Mouse (Mus musculus): ENCODE results near the gene Tomm6. TPM values are rescaled to one million over a fixed set of nuclear protein-coding genes. Genes with fewer than 3 reads are reported as not detected.

Gene Tomm6
- 431 and 452 TPM in 2 replicates for polyA plus RNA-seq (2015; fragmentation: Nextera tagmentation; extraction: Ambion mirVana)

GRCm38 (mm10) chr17:47688344-47688607 is at the start of gene Tomm6:
Tomm6 (minus strand) TSS chr17:47688386.
- no peak for DNase-seq (ENCODE audit: low spot score)

DNA sequence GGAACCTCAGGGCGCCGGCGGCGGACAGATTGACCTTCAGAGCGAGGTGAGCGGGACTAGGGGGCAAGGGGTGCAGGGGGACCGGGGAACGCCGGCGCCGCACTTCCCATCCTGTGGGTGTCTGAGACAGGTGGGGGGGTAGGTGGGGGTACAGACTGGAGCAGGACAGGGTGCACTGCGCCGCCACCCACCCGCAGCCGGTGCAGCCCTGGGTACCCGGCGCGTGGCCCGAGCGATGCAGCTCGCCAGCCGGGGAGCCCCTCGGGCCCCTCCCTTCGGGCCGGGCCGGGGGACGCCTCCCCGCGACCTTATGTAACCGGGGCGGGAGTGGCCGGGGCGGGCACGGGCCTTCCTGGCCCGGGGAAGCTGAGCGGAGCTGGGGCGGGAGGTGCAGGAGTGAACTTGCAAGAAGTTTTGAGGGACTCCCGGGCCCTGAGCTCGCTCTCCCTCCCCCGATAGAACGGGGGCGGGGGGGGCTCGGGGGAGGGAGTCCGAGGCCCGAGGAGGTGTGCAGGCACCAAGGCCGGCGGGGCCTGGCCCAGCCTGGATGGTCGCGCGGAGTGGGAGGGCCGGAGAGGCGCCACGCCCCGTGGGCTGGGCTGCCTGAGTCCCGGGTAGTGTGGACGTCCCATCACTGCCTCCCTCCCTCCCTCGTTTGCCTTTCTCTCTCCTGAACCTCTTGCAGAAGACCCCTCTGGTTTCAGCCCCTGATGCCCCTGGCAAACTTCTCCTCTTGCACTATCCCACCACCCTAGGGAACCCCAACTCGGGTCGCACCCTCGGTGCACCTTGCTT is 49.3 kb upstream of the Tomm6 start:
- peak; percentile 46 for DNase-seq (ENCODE audit: low spot score)

- peak; percentile 94 for DNase-seq (ENCODE audit: low spot score)
These were observed 48.7 kb upstream of the Tomm6 start, which contains the start of gene Tfeb for GRCm38 (mm10) chr17:47736856-47737255. Tfeb (plus strand) TSS chr17:47737030.

DNA sequence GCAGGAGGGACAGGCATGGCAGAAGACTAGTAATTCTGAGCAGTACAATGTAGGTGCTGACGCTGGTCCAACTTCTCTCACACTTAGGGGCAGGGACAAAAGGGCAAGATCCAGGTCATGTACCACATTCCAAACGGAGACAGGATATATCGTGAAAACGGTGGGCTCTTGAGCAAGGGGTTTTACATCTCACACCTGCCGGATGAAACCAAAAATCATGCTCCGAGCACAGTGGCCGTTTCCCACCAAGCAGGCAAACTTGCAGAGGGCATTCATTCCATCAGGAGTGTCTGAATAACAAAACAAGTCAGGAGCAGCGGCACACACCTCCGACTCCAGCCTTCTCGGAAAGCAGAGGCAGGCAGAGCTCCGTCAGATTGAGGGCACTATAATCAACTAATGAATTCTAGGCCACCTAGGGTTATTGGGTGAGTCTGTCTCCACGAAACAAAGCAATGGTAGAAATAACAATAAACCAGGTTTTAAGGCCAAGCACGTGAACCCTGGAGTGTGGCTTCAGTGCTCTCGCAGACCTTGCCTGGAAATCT is 47.4 kb upstream of the Tomm6 start:
- DNase-seq (ENCODE audit: low spot score): no peak

DNA sequence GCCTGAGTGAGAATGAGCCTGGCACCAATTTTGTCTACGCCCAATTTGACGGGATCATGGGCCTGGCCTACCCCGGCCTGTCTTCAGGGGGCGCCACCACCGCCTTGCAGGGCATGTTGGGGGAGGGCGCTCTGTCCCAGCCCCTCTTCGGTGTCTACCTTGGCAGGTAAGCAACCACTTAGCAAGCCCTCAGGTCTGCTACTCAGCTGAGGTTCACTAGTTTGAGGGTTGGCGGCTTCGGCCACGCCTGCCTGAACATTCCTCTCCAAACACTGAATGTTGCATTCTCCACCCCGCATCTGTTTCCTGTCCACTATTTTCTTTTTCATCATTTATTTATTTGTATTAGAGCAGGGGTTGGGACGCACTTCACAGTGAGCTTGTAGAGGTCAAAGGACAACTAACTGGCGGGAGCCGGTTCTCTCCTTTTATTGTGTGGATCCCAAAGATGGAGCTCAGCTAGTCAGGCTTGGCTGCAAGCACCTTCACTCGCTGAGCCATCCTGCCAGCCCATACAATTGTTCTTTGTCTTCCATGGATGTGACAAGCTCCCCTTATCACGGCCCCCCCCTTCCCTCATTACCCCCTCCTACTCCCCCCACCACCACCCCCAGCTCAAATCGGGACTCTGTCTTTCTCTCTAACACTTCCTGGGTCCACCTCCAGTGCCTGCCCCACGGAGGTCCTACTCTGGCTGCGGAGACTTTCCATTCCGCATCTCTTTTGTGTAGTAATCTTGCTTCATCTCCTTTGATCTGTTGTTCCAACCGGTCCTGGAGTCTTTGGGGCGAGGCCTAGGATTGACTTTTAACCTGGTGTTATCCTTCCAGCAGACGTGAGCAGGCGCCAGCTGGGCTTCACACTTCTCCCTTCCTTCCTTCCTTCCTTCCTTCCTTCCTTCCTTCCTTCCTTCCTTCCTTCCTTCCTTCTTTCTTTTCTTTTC is 42.7 kb upstream of the Tomm6 start:
- no peak for DNase-seq (ENCODE audit: low spot score)

GRCm38 (mm10) chr17:47726566-47726965 is 38.4 kb upstream of the Tomm6 start, which contains the start of gene Pgc:
Pgc (plus strand) TSS chr17:47726842.
- DNase-seq (ENCODE audit: low spot score): no peak

DNA sequence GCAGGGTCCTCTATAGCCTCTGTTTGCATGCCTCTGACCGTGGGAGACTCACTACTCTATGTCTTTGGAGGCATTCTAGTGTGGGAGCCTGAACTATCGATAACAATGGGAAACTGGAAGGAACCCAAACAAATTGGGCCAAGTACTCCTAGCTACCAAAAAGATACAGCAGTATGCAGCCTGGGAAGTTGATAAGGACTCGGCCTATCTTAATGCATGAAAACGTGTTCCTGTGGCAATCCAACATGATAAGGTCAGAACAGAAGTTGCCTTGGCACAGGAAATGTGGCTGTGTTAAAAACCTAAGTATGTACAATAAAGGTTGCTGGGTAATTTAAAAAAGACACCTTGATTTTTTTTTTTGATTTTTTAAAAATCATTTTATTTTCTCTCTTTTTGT is 33.0 kb upstream of the Tomm6 start:
- no peak for DNase-seq (ENCODE audit: low spot score)

DNA sequence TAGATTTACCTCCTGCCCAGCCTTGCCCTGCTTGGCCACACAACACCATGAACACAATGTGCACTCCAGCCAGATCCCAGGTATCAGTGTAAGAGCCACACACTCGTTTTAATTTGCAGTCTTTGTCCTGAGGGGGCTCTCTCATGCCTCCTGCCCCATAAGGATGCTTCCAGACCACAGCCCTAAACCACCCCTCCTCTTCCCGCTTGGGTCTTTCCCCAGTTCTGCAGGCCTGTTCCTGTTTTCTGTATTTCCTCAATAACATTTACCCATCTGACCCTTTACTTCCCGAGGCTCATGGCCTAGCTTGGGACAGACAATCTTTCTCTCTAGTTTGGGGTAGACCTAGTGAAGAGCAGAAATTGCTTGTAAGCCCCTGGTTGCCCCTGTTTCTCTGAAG is 26.9 kb upstream of the Tomm6 start:
- DNase-seq (ENCODE audit: low spot score): no peak

GRCm38 (mm10) chr17:47712889-47713571 is 24.8 kb upstream of the Tomm6 start:
- no peak for DNase-seq (ENCODE audit: low spot score)

- DNase-seq (ENCODE audit: low spot score): no peak
These were observed 23.7 kb upstream of the Tomm6 start for GRCm38 (mm10) chr17:47711883-47712282.

DNA sequence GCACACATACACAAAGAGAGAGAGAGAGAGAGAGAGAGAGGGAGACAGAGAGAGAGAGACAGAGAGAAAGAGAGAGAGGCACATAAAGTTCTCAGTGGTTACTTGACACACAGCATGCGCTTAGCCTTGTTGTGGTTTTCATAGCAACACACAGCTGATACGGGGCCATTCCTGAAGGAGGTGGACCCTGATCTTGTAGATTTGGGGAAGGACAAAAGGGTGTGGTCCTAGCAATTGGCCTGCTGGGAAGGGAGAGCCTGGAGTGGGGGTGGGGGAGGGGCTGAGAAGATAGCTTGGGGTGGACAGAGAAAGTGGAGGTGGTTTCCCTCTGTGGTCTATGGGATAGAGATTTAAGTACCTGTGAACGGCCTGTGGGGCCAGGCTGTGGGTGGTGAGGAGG is 21.9 kb upstream of the Tomm6 start:
- DNase-seq (ENCODE audit: low spot score): no peak

DNA sequence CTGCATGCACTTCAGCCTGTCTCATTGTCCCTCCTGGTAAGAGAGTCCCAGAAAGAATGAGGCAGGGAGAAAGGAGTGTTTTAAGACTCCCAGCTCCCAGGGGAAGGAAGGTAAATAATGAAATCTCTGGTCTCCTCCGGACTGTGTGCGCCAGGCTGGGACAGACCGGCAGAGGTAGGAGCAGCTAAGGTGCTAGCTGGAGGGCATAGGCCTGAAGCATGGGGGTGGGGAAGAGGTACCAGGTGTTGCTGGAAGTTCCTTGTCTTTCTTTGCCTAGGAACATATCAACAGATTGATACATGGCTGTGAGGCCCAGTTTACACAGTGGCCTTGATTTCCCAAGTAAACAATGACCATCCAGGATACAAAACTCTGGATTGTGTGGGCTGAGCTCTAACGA is 20.8 kb upstream of the Tomm6 start:
- no peak for DNase-seq (ENCODE audit: low spot score)

GRCm38 (mm10) chr17:47707961-47708360 is 19.8 kb upstream of the Tomm6 start:
- no peak for DNase-seq (ENCODE audit: low spot score)

GRCm38 (mm10) chr17:47706196-47706595 is 18.0 kb upstream of the Tomm6 start:
- no peak for DNase-seq (ENCODE audit: low spot score)

- no peak for DNase-seq (ENCODE audit: low spot score)
These were observed 16.5 kb upstream of the Tomm6 start for GRCm38 (mm10) chr17:47704692-47705091.

GRCm38 (mm10) chr17:47703556-47703955 is 15.4 kb upstream of the Tomm6 start:
- DNase-seq (ENCODE audit: low spot score): no peak

DNA sequence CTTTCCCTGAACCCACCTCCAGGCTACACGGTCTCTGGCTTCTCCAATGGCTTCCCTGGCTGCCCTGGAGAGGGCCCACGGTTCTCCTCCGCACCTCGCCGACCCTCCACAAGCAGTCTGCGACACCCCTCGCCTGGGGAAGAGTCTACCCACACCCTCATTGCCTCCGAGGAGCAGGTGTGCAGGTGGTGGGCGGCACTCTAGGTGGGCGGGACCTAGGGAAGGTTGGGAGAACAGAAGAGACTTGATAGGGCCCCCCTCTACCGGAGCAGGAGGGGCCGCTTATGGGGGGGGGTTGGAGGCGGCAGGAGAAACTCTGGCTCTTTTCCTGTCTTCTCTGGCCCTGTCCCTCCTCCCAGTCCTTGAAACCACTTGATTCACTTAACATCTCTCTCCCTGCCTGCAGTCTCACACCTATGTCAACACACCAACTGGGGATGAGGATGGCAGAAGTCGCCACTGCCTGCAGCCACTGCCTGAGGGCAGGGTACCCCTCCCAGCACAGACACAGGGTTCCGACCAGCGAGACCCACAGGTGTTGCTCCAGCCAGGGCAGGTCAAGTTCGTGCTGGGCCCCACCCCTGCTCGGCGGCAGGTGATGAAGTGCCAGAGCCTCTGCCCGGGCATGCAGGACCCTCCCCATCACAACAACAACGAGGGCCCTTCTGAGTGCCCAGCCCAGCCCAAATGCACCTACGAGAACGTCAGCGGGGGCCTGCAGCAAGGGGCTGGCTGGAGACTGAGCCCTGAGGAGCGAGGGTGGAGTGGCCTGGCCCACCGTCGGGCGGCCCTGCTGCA is 14.6 kb upstream of the Tomm6 start:
- DNase-seq (ENCODE audit: low spot score): no peak

DNA sequence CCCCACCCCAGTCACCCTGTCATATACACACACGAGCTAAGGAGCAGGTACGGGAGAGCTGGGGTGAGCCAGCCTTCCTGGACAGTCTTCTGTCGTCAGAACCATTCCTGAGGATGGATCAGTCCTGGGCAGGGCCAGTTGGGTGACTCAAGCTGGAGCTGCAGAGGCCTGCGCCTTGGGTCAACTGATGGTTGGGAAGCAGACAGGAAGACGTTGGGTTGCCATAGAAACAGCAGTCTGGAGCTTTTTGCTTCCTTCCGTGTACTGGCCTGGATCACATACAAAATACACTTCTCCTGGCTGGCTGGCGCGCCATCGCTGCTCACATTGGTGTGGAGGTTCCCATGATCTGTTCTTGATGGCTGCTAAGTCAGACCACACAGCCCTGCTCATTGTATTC is 13.6 kb upstream of the Tomm6 start:
- no peak for DNase-seq (ENCODE audit: low spot score)

- DNase-seq (ENCODE audit: low spot score): no peak
These were observed 10.9 kb upstream of the Tomm6 start for GRCm38 (mm10) chr17:47699055-47699454.

- DNase-seq (ENCODE audit: low spot score): no peak
These were observed 10.0 kb upstream of the Tomm6 start for GRCm38 (mm10) chr17:47698156-47698555.

- no peak for DNase-seq (ENCODE audit: low spot score)
These were observed 7.1 kb upstream of the Tomm6 start for GRCm38 (mm10) chr17:47695337-47695710.

Measured in thymus, postnatal 0 days (tissue).